Mouse (Mus musculus): ENCODE data around the gene Polr2f. TPM values are rescaled to one million over a fixed set of nuclear protein-coding genes. Genes with fewer than 3 reads are reported as not detected.

Polr2f gene
- polyA plus RNA-seq, 1 experiment from 2014 or later = 298 TPM

DNA sequence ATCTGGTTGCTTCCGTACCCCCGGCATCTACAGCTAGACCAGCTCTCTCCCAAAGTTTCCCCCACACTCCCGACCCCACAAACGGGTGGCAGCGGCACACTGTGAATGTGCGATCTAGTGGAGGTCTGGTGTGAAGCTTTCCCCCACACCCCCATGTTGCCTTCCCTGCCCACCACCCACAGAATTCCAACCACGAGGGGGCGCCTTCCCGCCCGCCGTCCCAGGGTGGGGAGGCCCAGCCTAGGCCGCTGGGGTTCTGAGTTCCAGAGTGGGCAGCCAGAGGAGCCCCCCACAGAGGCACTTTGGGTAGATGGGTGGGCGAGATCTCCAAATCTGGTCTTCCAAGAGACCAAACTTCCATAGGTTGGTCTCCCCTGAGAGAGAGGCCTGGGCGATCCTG lies 22.0 kb downstream of the Polr2f start:
- Histone ChIP-seq H3K4me3 (replicated peaks; ENCODE audit: low read length) (peak overlapping the region; percentile 23; the same call in 1 of the 2 replicates), H3K4me2 (replicated peaks) (no peak overlapping the region), H3K4me1 (replicated peaks; ENCODE audit: control insufficient read depth, insufficient read depth, low read length) (no peaks in the 10 kb centered on the region), H3K9me3 (ENCODE audit: control insufficient read depth, low read length) (no peaks in the 10 kb centered on the region), H3K27ac (no peak overlapping the region), H3K27me3 (ENCODE audit: control insufficient read depth, insufficient read depth, low read length) (peaks cover 43% of the 10 kb centered on the region), H3K36me3 (replicated peaks; ENCODE audit: control insufficient read depth, insufficient read depth) (no peaks in the 10 kb centered on the region), H3K9ac (no peak overlapping the region)
- no peak for DNase-seq (ENCODE audit: low spot score)
- WGBS = 56% methylated on average over 14 of the region's 14 CpGs
- ATAC-seq (ENCODE audit: low FRiP score) = no peak

DNA sequence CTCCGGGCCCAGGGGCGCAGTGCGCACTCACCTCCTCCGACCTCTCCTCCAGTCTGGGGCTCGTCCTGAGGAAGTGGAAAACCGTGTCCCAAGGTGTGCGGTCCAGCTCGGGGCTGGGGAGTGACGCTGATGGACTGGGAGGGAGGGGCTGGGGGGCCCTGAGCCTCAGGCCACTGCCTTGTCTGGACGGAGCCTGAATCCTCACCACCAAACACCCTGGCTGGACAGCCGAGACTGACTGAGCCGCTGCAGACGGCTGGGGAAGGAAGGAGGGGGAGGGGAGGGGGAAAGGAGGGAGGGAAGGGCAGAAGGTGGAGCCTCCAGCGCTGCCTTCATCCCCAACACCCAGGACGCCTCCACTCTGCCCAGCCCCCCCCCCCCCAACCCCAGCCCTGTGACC lies 23.4 kb downstream of the Polr2f start:
- Histone ChIP-seq H3K9ac (0 out of 2 replicates have a peak overlapping the region, but pooled peaks have one; percentile 28), H3K4me1 (replicated peaks; ENCODE audit: control insufficient read depth, insufficient read depth, low read length) (no peaks in the 10 kb centered on the region), H3K27me3 (ENCODE audit: control insufficient read depth, insufficient read depth, low read length) (peaks cover 43% of the 10 kb centered on the region), H3K27ac (no peak overlapping the region), H3K9me3 (ENCODE audit: control insufficient read depth, low read length) (no peaks in the 10 kb centered on the region), H3K4me3 (replicated peaks; ENCODE audit: low read length) (peak overlapping the region; percentile 23; the same call in 1 of the 2 replicates), H3K36me3 (replicated peaks; ENCODE audit: control insufficient read depth, insufficient read depth) (no peaks in the 10 kb centered on the region), H3K4me2 (replicated peaks) (no peak overlapping the region)
- ATAC-seq (ENCODE audit: low FRiP score) (no peak), DNase-seq (ENCODE audit: low spot score) (no peak)
- 8% methylated on average over 13 of the region's 15 CpGs for WGBS

DNA sequence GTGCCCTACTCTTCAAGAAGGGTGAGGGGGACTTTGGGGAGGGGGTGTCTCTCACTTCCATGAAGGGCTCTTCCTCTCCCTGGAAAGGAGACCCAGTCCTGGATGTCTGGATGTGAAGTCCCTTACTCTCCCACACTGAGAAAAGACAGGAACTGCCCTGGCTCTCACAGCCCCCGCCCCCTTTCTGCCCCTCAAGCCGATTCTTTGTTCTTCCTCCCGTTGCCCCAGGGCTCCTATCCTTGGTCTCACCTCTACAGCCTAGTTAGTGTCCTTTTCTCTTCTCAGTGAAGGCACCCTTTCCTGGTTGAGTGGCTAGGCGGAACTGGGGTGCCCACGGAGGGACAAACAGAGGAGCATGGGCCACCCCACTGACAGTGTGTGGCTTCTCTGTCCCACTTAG lies 24.3 kb downstream of the Polr2f start, which contains the start of gene Sox10:
TSS of gene Sox10 (minus strand) at position 101 of the 400 bp plus-strand sequence.
- H3K4me2 ChIP-seq (replicated peaks) = no peak within 1 kb of the TSS
- peak within 1 kb of the TSS; percentile 28; the same call in 1 of the 2 replicates for H3K9ac ChIP-seq
- H3K27me3 ChIP-seq (ENCODE audit: control insufficient read depth, insufficient read depth, low read length) = peaks cover 43% of the 10 kb centered on the region
- peak within 1 kb of the TSS; percentile 32; the same call in 1 of the 2 replicates for H3K27ac ChIP-seq
- WGBS = 48% methylated on average over 5 of the region's 5 CpGs
- peak within 1 kb of the TSS; percentile 23; the same call in 1 of the 2 replicates for H3K4me3 ChIP-seq (replicated peaks; ENCODE audit: low read length)
- no peak for DNase-seq (ENCODE audit: low spot score)
- no peaks in the 10 kb centered on the region for H3K9me3 ChIP-seq (ENCODE audit: control insufficient read depth, low read length)
- H3K4me1 ChIP-seq (replicated peaks; ENCODE audit: control insufficient read depth, insufficient read depth, low read length) = no peaks in the 10 kb centered on the region
- ATAC-seq (ENCODE audit: low FRiP score) = no peak
- no peaks in the 10 kb centered on the region for H3K36me3 ChIP-seq (replicated peaks; ENCODE audit: control insufficient read depth, insufficient read depth)

DNA sequence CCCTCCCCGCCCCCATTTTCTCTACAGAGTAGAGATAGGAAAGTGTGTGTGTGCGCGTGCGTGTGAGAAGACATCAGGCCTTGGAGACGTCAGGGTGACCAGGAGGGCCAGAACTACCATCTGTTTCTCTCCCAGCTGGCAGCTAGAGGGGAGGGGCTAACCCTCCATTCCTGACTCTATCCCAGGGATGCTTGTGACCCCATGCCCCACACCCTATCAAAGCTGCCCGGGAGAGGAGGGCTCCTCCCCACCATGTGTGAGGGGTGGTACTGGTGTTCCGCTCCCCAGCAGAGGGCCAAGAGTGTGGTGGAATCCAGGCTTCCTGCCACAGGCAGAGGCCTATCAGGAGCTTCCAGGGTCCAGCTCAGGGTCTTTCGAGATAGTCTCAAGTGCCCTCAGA lies 25.9 kb downstream of the Polr2f start:
- DNase-seq (ENCODE audit: low spot score) = no peak
- WGBS = 43% methylated on average over 8 of the region's 8 CpGs
- Histone ChIP-seq H3K4me2 (replicated peaks) (no peak overlapping the region), H3K4me1 (replicated peaks; ENCODE audit: control insufficient read depth, insufficient read depth, low read length) (no peaks in the 10 kb centered on the region), H3K27ac (peak overlapping the region; percentile 21; the same call in 1 of the 2 replicates), H3K9ac (no peak overlapping the region), H3K27me3 (ENCODE audit: control insufficient read depth, insufficient read depth, low read length) (peaks cover 38% of the 10 kb centered on the region), H3K9me3 (ENCODE audit: control insufficient read depth, low read length) (no peaks in the 10 kb centered on the region), H3K4me3 (replicated peaks; ENCODE audit: low read length) (no peak overlapping the region), H3K36me3 (replicated peaks; ENCODE audit: control insufficient read depth, insufficient read depth) (no peaks in the 10 kb centered on the region)
- ATAC-seq (ENCODE audit: low FRiP score) = no peak

DNA sequence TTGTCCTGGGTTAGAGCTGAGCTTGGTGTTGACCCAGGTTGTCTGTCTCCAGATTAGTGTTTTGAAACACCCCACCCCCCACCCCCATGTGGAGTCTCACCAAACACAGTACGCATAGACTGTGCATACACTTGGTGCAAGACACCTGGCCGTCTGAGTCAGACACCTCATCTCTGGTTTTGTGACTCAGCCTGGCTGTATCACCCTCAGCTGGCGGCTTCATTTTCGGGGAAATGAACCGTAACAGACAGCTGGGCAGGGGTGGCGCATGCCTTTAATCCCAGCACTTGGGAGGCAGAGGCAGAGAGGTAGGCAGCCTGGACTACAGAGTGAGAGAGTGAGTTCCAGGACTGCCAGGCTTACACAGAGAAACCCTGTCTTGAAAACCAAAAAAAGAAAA lies 36.1 kb downstream of the Polr2f start:
- no peak overlapping the region for H3K9ac ChIP-seq
- H3K9me3 ChIP-seq (ENCODE audit: control insufficient read depth, low read length) = no peaks in the 10 kb centered on the region
- WGBS = 50% methylated on average over 6 of the region's 6 CpGs
- H3K4me3 ChIP-seq (replicated peaks; ENCODE audit: low read length) = no peak overlapping the region
- H3K36me3 ChIP-seq (replicated peaks; ENCODE audit: control insufficient read depth, insufficient read depth) = no peaks in the 10 kb centered on the region
- H3K4me1 ChIP-seq (replicated peaks; ENCODE audit: control insufficient read depth, insufficient read depth, low read length) = no peaks in the 10 kb centered on the region
- no peak for ATAC-seq (ENCODE audit: low FRiP score)
- H3K4me2 ChIP-seq (replicated peaks) = no peak overlapping the region
- no peaks in the 10 kb centered on the region for H3K27me3 ChIP-seq (ENCODE audit: control insufficient read depth, insufficient read depth, low read length)
- no peak overlapping the region for H3K27ac ChIP-seq
- no peak for DNase-seq (ENCODE audit: low spot score)

DNA sequence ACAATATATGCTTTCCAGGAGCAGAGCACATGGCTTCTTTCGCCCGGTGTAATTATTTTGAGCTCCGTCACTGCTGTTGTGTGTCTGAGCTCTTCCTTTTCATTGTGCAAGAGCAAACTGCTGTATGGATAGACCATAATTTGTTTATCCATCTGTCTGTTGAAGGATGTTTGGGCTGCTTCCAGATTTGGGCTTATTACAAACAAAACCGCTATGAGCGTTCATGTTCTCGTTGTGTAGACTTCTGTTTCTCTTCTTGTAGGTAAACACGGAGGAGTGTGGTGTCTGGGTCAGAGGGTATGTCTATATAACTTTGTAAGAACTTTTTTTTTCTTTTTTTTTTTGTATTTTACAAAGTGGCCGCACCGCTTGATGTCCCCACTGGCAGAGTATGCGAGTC lies 44.4 kb downstream of the Polr2f start:
- ATAC-seq (ENCODE audit: low FRiP score) (no peak), DNase-seq (ENCODE audit: low spot score) (no peak)
- H3K27me3 ChIP-seq (ENCODE audit: control insufficient read depth, insufficient read depth, low read length) = no peaks in the 10 kb centered on the region
- 82% methylated on average over 10 of the region's 10 CpGs for WGBS
- H3K9me3 ChIP-seq (ENCODE audit: control insufficient read depth, low read length) = no peaks in the 10 kb centered on the region
- H3K4me1 ChIP-seq (replicated peaks; ENCODE audit: control insufficient read depth, insufficient read depth, low read length) = no peaks in the 10 kb centered on the region
- H3K36me3 ChIP-seq (replicated peaks; ENCODE audit: control insufficient read depth, insufficient read depth) = no peaks in the 10 kb centered on the region
- no peak overlapping the region for H3K9ac ChIP-seq
- no peak overlapping the region for H3K27ac ChIP-seq
- H3K4me3 ChIP-seq (replicated peaks; ENCODE audit: low read length) = no peak overlapping the region
- no peak overlapping the region for H3K4me2 ChIP-seq (replicated peaks)

DNA sequence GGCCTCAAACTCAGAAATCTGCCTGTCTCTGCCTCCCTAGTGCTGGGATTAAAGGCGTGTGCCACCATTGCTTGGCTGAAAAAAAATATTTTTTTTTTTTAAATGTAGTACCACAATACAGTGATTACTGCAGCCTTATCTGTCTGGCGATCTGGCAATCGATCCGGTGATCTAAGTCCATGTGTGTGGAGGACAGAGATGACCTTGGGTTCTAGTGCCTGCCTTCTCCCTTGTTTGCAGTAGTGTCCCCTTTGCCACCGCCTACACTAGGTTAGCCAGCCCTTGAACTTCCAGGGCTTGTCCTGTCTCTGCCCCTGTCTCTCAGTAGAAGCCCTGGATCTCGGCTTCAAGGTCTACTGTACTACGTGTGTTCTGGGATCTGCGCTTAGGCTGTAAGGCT lies 47.0 kb downstream of the Polr2f start:
- H3K9ac ChIP-seq = no peak overlapping the region
- no peaks in the 10 kb centered on the region for H3K27me3 ChIP-seq (ENCODE audit: control insufficient read depth, insufficient read depth, low read length)
- H3K4me2 ChIP-seq (replicated peaks) = no peak overlapping the region
- H3K4me3 ChIP-seq (replicated peaks; ENCODE audit: low read length) = no peak overlapping the region
- 93% methylated on average over 8 of the region's 8 CpGs for WGBS
- H3K36me3 ChIP-seq (replicated peaks; ENCODE audit: control insufficient read depth, insufficient read depth) = no peaks in the 10 kb centered on the region
- no peak overlapping the region for H3K27ac ChIP-seq
- DNase-seq (ENCODE audit: low spot score) (no peak), ATAC-seq (ENCODE audit: low FRiP score) (no peak)
- peaks cover 3% of the 10 kb centered on the region for H3K4me1 ChIP-seq (replicated peaks; ENCODE audit: control insufficient read depth, insufficient read depth, low read length)
- no peaks in the 10 kb centered on the region for H3K9me3 ChIP-seq (ENCODE audit: control insufficient read depth, low read length)

DNA sequence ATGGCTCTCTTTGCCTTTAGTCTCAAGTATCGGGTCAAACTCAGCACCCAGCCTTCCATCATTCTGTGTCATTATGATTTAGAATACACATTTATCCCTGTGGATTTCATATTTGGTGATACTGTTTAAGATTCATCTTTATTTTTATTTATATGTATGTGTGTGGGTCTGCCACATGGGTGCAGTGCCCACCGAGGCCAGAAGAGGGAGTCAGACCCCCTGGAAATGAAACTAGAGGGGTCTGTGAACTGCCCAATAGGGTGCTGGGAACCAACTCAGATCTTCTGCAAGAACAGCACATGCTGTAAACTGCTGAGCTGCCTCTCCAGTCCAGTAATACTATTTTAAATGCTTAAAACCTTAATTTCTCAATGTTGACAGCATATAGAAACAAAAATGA lies 50.6 kb downstream of the Polr2f start:
- H3K4me3 ChIP-seq (replicated peaks; ENCODE audit: low read length) = no peak overlapping the region
- H3K27me3 ChIP-seq (ENCODE audit: control insufficient read depth, insufficient read depth, low read length) = no peaks in the 10 kb centered on the region
- no peak overlapping the region for H3K27ac ChIP-seq
- WGBS = 98% methylated on average over 2 of the region's 2 CpGs
- H3K9me3 ChIP-seq (ENCODE audit: control insufficient read depth, low read length) = no peaks in the 10 kb centered on the region
- H3K4me1 ChIP-seq (replicated peaks; ENCODE audit: control insufficient read depth, insufficient read depth, low read length) = peaks cover 21% of the 10 kb centered on the region
- no peak for DNase-seq (ENCODE audit: low spot score)
- ATAC-seq (ENCODE audit: low FRiP score) = no peak
- no peaks in the 10 kb centered on the region for H3K36me3 ChIP-seq (replicated peaks; ENCODE audit: control insufficient read depth, insufficient read depth)
- H3K9ac ChIP-seq = no peak overlapping the region
- no peak overlapping the region for H3K4me2 ChIP-seq (replicated peaks)

DNA sequence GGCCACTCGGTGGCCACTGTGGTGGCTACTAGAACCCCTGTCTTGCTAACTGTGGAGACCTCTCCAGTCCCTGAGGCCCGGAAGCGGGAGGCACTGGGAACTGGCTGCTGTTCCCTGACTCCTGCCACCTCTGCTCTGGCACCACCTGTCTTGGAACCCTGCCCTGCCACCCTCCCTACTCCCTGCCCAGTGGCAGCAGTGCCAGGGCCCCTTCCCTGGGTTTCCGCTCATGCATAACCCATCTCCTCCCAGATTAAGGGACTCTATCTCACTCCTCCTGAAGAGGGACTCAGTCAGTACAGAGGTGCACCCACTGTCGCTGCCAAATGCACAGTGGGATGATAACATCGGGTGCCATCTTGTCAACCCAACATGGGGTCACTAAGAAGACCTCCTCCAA lies 51.6 kb downstream of the Polr2f start:
- Histone ChIP-seq H3K4me2 (replicated peaks) (peak overlapping the region; percentile 32; the same call in 1 of the 2 replicates), H3K27me3 (ENCODE audit: control insufficient read depth, insufficient read depth, low read length) (no peaks in the 10 kb centered on the region), H3K36me3 (replicated peaks; ENCODE audit: control insufficient read depth, insufficient read depth) (no peaks in the 10 kb centered on the region), H3K4me1 (replicated peaks; ENCODE audit: control insufficient read depth, insufficient read depth, low read length) (peaks cover 21% of the 10 kb centered on the region), H3K27ac (peak overlapping the region; percentile 80), H3K9me3 (ENCODE audit: control insufficient read depth, low read length) (no peaks in the 10 kb centered on the region), H3K4me3 (replicated peaks; ENCODE audit: low read length) (no peak overlapping the region), H3K9ac (no peak overlapping the region)
- no peak for DNase-seq (ENCODE audit: low spot score)
- 57% methylated on average over 6 of the region's 6 CpGs for WGBS
- peak; percentile 14; the same call in 1 of the 2 replicates for ATAC-seq (ENCODE audit: low FRiP score)

All from hindbrain, embryonic 14.5 days (tissue).